Mouse (Mus musculus) embryonic facial prominence, embryonic 15.5 days (tissue): Measurements from ENCODE around the gene Inpp4a. TPM values are rescaled to one million over a fixed set of nuclear protein-coding genes. Genes with fewer than 3 reads are reported as not detected.

Source experiments
- ATAC-seq: fragments of 200-750 bp; cut with Nextera tagmentation; 2 replicates; pipeline ENCODE4 v1.8.0; 2017; ENCODE audit warnings: low read depth, moderate TSS enrichment; ENCODE audit not compliant: insufficient number of reproducible peaks, low FRiP score, low TSS enrichment
- H3K27ac ChIP-seq: fragments of 300-500 bp; sonication (generic); replicated peaks from 2 replicates; pipeline ENCODE4 v1.5.1; 2015; ENCODE audit warnings: mild to moderate bottlenecking, inconsistent platforms
- H3K27me3 ChIP-seq: fragments of 300-500 bp; sonication (generic); 2 replicates; pipeline ENCODE4 v1.6.1; 2015; ENCODE audit warnings: inconsistent platforms
- H3K36me3 ChIP-seq: fragments of 300-500 bp; sonication (generic); 2 replicates; pipeline ENCODE4 v1.6.1; 2015; ENCODE audit warnings: mild to moderate bottlenecking, inconsistent platforms
- H3K4me1 ChIP-seq: fragments of 300-500 bp; sonication (generic); 2 replicates; pipeline ENCODE4 v1.6.1; 2015; ENCODE audit warnings: inconsistent platforms
- H3K4me2 ChIP-seq: fragments of 300-500 bp; sonication (generic); replicated peaks from 2 replicates; pipeline ENCODE4 v1.6.1; 2015; ENCODE audit warnings: mild to moderate bottlenecking, inconsistent platforms
- H3K4me3 ChIP-seq: fragments of 300-500 bp; sonication (generic); replicated peaks from 2 replicates; pipeline ENCODE4 v1.5.1; 2015; ENCODE audit warnings: mild to moderate bottlenecking, inconsistent platforms
- H3K9ac ChIP-seq: fragments of 300-500 bp; sonication (generic); 2 replicates; pipeline ENCODE4 v1.6.1; 2015; ENCODE audit warnings: inconsistent platforms
- H3K9me3 ChIP-seq: fragments of 300-500 bp; sonication (generic); replicated peaks from 2 replicates; pipeline ENCODE4 v1.6.1; 2016; ENCODE audit warnings: inconsistent platforms
- WGBS: fragments of 180-500 bp; shearing (Covaris S2); methylation state at CpG from one replicate; pipeline ENCODE4 v1.1.7; 2015; 5-methylcytosine and 5-hydroxymethylcytosine counted together
- polyA plus RNA-seq: library from polyadenylated mRNA; unstranded; fragments of >200 nt; fragmentation: Nextera tagmentation; extraction: Ambion mirVana; gene quantifications from 2 replicates; pipeline ENCODE4 v1.2.1, GENCODE M21; 2015

Gene Inpp4a
- polyA plus RNA-seq, 1 experiment from 2014 or later: 18.0 TPM

DNA sequence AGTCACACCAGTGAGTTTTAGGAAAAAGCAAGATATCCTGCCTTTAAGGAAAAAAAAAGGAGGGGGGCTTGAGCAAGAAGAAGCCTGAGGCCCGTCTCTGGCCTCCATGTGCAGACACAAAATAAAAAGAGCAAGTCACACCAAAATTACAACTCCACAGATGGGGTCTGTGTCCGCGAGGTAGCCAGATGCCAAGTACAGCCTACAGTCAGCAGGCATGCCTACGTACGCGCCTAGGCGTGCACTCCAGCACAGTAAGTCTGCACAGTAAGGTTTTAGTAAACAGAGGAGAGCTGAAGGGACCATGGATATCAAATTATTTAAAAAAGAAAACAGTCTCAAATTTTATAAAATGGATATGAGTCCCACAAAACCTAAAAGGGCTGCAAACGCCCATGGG lies 151.6 kb downstream of the Inpp4a start:
- Histone ChIP-seq H3K9me3 (no peaks in the 10 kb centered on the region), H3K4me3 (no peak overlapping the region), H3K4me2 (no peak overlapping the region), H3K27me3 (no peaks in the 10 kb centered on the region), H3K4me1 (no peaks in the 10 kb centered on the region), H3K36me3 (0 out of 2 replicates have a peak, but pooled peaks cover 6% of the 10 kb centered on the region), H3K9ac (no peak overlapping the region), H3K27ac (no peak overlapping the region)
- no peak for ATAC-seq
- 82% methylated on average over 8 of the region's 8 CpGs for WGBS

DNA sequence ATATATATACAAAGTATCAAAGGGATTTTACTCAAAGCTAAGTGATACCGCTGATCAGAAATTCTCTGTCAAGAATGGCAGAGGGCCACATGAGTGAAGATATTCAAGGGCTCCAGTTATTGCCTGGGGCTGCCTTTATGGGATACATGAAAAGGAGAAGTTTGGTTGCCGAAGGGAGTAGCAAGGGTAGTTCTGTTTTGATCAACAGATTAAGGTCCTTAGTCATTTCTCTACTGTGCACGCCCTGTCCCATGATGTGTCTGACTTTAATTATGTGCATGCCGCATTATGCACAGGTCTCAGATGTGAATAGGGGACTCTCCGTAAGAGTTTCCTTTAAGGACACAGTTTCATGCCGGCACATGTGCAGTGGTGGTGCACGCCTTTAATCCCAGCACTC lies 157.9 kb downstream of the Inpp4a start:
- 50% methylated on average over 7 of the region's 7 CpGs for WGBS
- Histone ChIP-seq H3K4me1 (no peaks in the 10 kb centered on the region), H3K36me3 (no peaks in the 10 kb centered on the region), H3K27me3 (no peaks in the 10 kb centered on the region), H3K27ac (no peak overlapping the region), H3K4me3 (no peak overlapping the region), H3K9me3 (no peaks in the 10 kb centered on the region), H3K9ac (no peak overlapping the region), H3K4me2 (no peak overlapping the region)
- ATAC-seq: no peak

Other genes starting within 250 kb of the Inpp4a start
- gene Cnga3, start 85.4 kb upstream of the Inpp4a start, polyA plus RNA-seq: 0.12 and 0.17 TPM in 2 replicates
- gene Coa5, start 130.2 kb downstream of the Inpp4a start, polyA plus RNA-seq: 41.6 and 42.5 TPM in 2 replicates
- 140 and 145 TPM in 2 replicates for gene Unc50, start 130.3 kb downstream of the Inpp4a start, polyA plus RNA-seq
- 4.2 and 6.1 TPM in 2 replicates for gene Mgat4a, start 241.2 kb downstream of the Inpp4a start, polyA plus RNA-seq